In genomic region chr4:156033476-156034119, GRCm38 (mm10) we compare ENCODE assay signal across 8 mouse cellular contexts. TPM values are rescaled to one million over a fixed set of nuclear protein-coding genes. Genes with fewer than 3 reads are reported as not detected.
A peak's percentile ranks its signal among the peaks of the same experiment; 100 is the strongest.
DNase-seq lines count a peak whose midpoint lies in the region; ATAC-seq and TF ChIP-seq lines count a peak whose summit lies in the region.

No protein-coding gene starts in this region.

- WGBS in heart, adult 2 months, result 32% methylated on average over 6 of the region's 6 CpGs
- WGBS in heart, embryonic 11.5 days (ENCODE audit: insufficient replicate concordance), result 46% methylated on average over 6 of the region's 6 CpGs
- WGBS in lung, postnatal 0 days, result 35% methylated on average over 6 of the region's 6 CpGs
- 35% methylated on average over 6 of the region's 6 CpGs for WGBS in stomach, postnatal 0 days

- H3K4me1 ChIP-seq in heart, adult 2 months (ENCODE audit: control insufficient read depth, insufficient read depth, low read length), result peaks cover 14% of the 10 kb centered on the region
- H3K4me1 ChIP-seq in heart, embryonic 11.5 days (ENCODE audit: control insufficient read depth, insufficient read depth, low read length), result peaks cover 15% of the 10 kb centered on the region
- H3K4me1 ChIP-seq in lung, postnatal 0 days (ENCODE audit: insufficient read depth, low read depth, low read length), result peaks cover 17% of the 10 kb centered on the region
- H3K4me1 ChIP-seq in stomach, postnatal 0 days (replicated peaks; ENCODE audit: control insufficient read depth, insufficient read depth), result peaks cover 10% of the 10 kb centered on the region

- peak; percentile 79 for TF ChIP-seq CTCF in heart, adult 2 months (IDR thresholded peaks at IDR 0.05)
- peak; percentile 82 for TF ChIP-seq CTCF in lung, postnatal 0 days (IDR thresholded peaks at IDR 0.05)
- TF ChIP-seq CTCF in stomach, postnatal 0 days (IDR thresholded peaks at IDR 0.05; ENCODE audit: low read depth), result peak; percentile 79

- H3K79me2 ChIP-seq in heart, adult 2 months (replicated peaks; ENCODE audit: control insufficient read depth, insufficient read depth, low read length), result no peaks in the 10 kb centered on the region

- H3K27ac ChIP-seq in heart, adult 2 months, result no peak overlapping the region
- H3K27ac ChIP-seq in heart, embryonic 11.5 days (ENCODE audit: low read depth, low read length), result no peak overlapping the region
- no peak overlapping the region for H3K27ac ChIP-seq in lung, postnatal 0 days (ENCODE audit: low read length)
- H3K27ac ChIP-seq in stomach, postnatal 0 days (replicated peaks), result no peak overlapping the region

- peaks cover 2% of the 10 kb centered on the region; the same call in 1 of the 2 replicates for H3K27me3 ChIP-seq in heart, adult 2 months (ENCODE audit: control insufficient read depth, insufficient read depth, low read length)
- peaks cover 29% of the 10 kb centered on the region for H3K27me3 ChIP-seq in heart, embryonic 11.5 days (ENCODE audit: control insufficient read depth, insufficient read depth, low read length)
- peaks cover 4% of the 10 kb centered on the region; the same call in 1 of the 2 replicates for H3K27me3 ChIP-seq in lung, postnatal 0 days (replicated peaks; ENCODE audit: insufficient read depth, low read length)
- no peaks in the 10 kb centered on the region for H3K27me3 ChIP-seq in stomach, postnatal 0 days (ENCODE audit: control insufficient read depth, insufficient read depth, low read length)

- 0 out of 2 replicates have a peak, but pooled peaks have one; percentile 17 for TF ChIP-seq EP300 in heart, adult 2 months (IDR thresholded peaks at IDR 0.05; ENCODE audit: insufficient read depth, low read depth, low read length)
- no peak for TF ChIP-seq EP300 in lung, postnatal 0 days (IDR thresholded peaks at IDR 0.05)
- TF ChIP-seq EP300 in stomach, postnatal 0 days (optimal IDR thresholded peaks at IDR 0.05), result no peak

- H3K36me3 ChIP-seq in heart, adult 2 months (ENCODE audit: control insufficient read depth, insufficient read depth, low read length), result no peaks in the 10 kb centered on the region
- H3K36me3 ChIP-seq in heart, embryonic 11.5 days (ENCODE audit: control insufficient read depth, insufficient read depth, low read length), result no peaks in the 10 kb centered on the region
- no peaks in the 10 kb centered on the region for H3K36me3 ChIP-seq in lung, postnatal 0 days (ENCODE audit: insufficient read depth, low read length)
- no peaks in the 10 kb centered on the region for H3K36me3 ChIP-seq in stomach, postnatal 0 days (ENCODE audit: control insufficient read depth, insufficient read depth, low read length)

- intact Hi-C loops in heart, adult 2 months (cut with DNase I), result loop anchor here (2.0 to 5.0 kb wide), 2 partner anchors 41 to 75 kb away; partner anchors contain the start of genes B3galt6 and Sdf4

- no peak overlapping the region for H3K4me2 ChIP-seq in heart, embryonic 11.5 days
- H3K4me2 ChIP-seq in lung, postnatal 0 days (replicated peaks; ENCODE audit: low read depth, low read length), result no peak overlapping the region
- H3K4me2 ChIP-seq in stomach, postnatal 0 days (replicated peaks; ENCODE audit: low read depth), result no peak overlapping the region

- H3K4me3 ChIP-seq in heart, adult 2 months, result no peak overlapping the region
- no peak overlapping the region for H3K4me3 ChIP-seq in heart, embryonic 11.5 days (ENCODE audit: low read depth, low read length)
- H3K4me3 ChIP-seq in lung, postnatal 0 days (ENCODE audit: low read depth, low read length), result no peak overlapping the region
- H3K4me3 ChIP-seq in stomach, postnatal 0 days (ENCODE audit: low read depth, low read length), result no peak overlapping the region

- TF ChIP-seq POLR2A in heart, adult 2 months (IDR thresholded peaks at IDR 0.05; ENCODE audit: insufficient read depth, low read depth, low read length), result no peak

- no peak for ATAC-seq in heart, embryonic 11.5 days (replicated peaks; ENCODE audit: insufficient number of reproducible peaks, low FRiP score, low TSS enrichment)
- ATAC-seq in CD4-positive, CD25-positive, alpha-beta regulatory T cell, adult 4 months, result peak; percentile 59
- ATAC-seq in lung, postnatal 0 days, result peak; percentile 34; the same call in 1 of the 2 replicates
- 0 out of 2 replicates have a peak, but pooled peaks have one; percentile 24 for ATAC-seq in stomach, postnatal 0 days (ENCODE audit: low FRiP score, low TSS enrichment)

- H3K9me3 ChIP-seq in heart, embryonic 11.5 days (replicated peaks; ENCODE audit: control insufficient read depth, low read length), result no peaks in the 10 kb centered on the region
- no peaks in the 10 kb centered on the region for H3K9me3 ChIP-seq in lung, postnatal 0 days (ENCODE audit: low read length)
- no peaks in the 10 kb centered on the region for H3K9me3 ChIP-seq in stomach, postnatal 0 days (ENCODE audit: control insufficient read depth, low read length)

- DNase-seq in heart, adult 2 months, result peak; percentile 42 to 57
- peak; percentile 45 for DNase-seq in c-Kit-positive CD71-negative TER-119-negative erythroid progenitor cells, embryonic 14.5 days (ENCODE audit: low read depth)
- DNase-seq in gastrocnemius, postnatal 10 days, result peak; percentile 45
- peak; percentile 83 for DNase-seq in lung, postnatal 0 days (ENCODE audit: low spot score)
- peak; percentile 47 for DNase-seq in stomach, postnatal 0 days (ENCODE audit: low spot score)
- DNase-seq in ovary, adult 18-20 months (ENCODE audit: low spot score), result no peak

- H3K9ac ChIP-seq in heart, adult 2 months (ENCODE audit: low read depth, low read length), result no peak overlapping the region
- H3K9ac ChIP-seq in heart, embryonic 11.5 days (ENCODE audit: low read depth, low read length), result no peak overlapping the region
- H3K9ac ChIP-seq in lung, postnatal 0 days (replicated peaks; ENCODE audit: low read depth), result no peak overlapping the region
- no peak overlapping the region for H3K9ac ChIP-seq in stomach, postnatal 0 days (ENCODE audit: low read length)

RNA-seq across cellular contexts. Expression of gene Tnfrsf18, which starts 7.6 kb away (rescaled TPM):
- under 1 TPM in 1 of 2 experiments, not detected in 1; 0.31 TPM for total RNA-seq in heart, adult 2 months (2021)
- polyA plus RNA-seq in heart, adult 2 months (2012; rRNA removed), result 0.80 and 0.82 TPM in 2 replicates
- polyA plus RNA-seq in heart, embryonic 11.5 days (2014; fragmentation: Nextera tagmentation; extraction: Ambion mirVana), result 1.3 and 1.7 TPM in 2 replicates
- polyA plus RNA-seq in CD4-positive, CD25-positive, alpha-beta regulatory T cell, adult 4 months (2017; shearing (Covaris generic)), result 100 to 1,000 TPM; 745 to 823 TPM
- under 1 TPM in 1 of 2 experiments, not detected in 1; 0.36 TPM for total RNA-seq in gastrocnemius, postnatal 10 days (2021)
- 1.6 and 1.9 TPM in 2 replicates for polyA plus RNA-seq in lung, postnatal 0 days (2015; fragmentation: Nextera tagmentation; extraction: Ambion mirVana)
- 2.2 and 3.3 TPM in 2 replicates for polyA plus RNA-seq in stomach, postnatal 0 days (2015; fragmentation: Nextera tagmentation; extraction: Ambion mirVana)

RNA-seq across cellular contexts. Expression of gene Tnfrsf4, which starts 20.0 kb away (rescaled TPM):
- total RNA-seq in heart, adult 2 months (2021), result not detected
- polyA plus RNA-seq in heart, adult 2 months (2012; rRNA removed), result 1.1 and 1.4 TPM in 2 replicates
- 0.21 and 0.37 TPM in 2 replicates for polyA plus RNA-seq in heart, embryonic 11.5 days (2014; fragmentation: Nextera tagmentation; extraction: Ambion mirVana)
- polyA plus RNA-seq in CD4-positive, CD25-positive, alpha-beta regulatory T cell, adult 4 months (2017; shearing (Covaris generic)), result 1,000 to 10,000 TPM; 1,065 to 1,393 TPM
- under 1 TPM; 0.31 to 0.93 TPM for total RNA-seq in gastrocnemius, postnatal 10 days (2021)
- polyA plus RNA-seq in lung, postnatal 0 days (2015; fragmentation: Nextera tagmentation; extraction: Ambion mirVana), result 4.9 and 5.2 TPM in 2 replicates
- polyA plus RNA-seq in stomach, postnatal 0 days (2015; fragmentation: Nextera tagmentation; extraction: Ambion mirVana), result 0.21 and 0.48 TPM in 2 replicates

RNA-seq across cellular contexts. Expression of gene Ttll10, which starts 25.6 kb away (rescaled TPM):
- total RNA-seq in heart, adult 2 months (2021), result not detected
- 0.32 and 1.1 TPM in 2 replicates for polyA plus RNA-seq in heart, adult 2 months (2012; rRNA removed)
- 0.36 TPM in 1 of 2 replicates, not detected in the other for polyA plus RNA-seq in heart, embryonic 11.5 days (2014; fragmentation: Nextera tagmentation; extraction: Ambion mirVana)
- under 1 TPM; 0.35 to 0.81 TPM for polyA plus RNA-seq in CD4-positive, CD25-positive, alpha-beta regulatory T cell, adult 4 months (2017; shearing (Covaris generic))
- total RNA-seq in gastrocnemius, postnatal 10 days (2021), result not detected
- 2.1 and 2.5 TPM in 2 replicates for polyA plus RNA-seq in lung, postnatal 0 days (2015; fragmentation: Nextera tagmentation; extraction: Ambion mirVana)
- 2.7 TPM in 2 replicates for polyA plus RNA-seq in stomach, postnatal 0 days (2015; fragmentation: Nextera tagmentation; extraction: Ambion mirVana)

RNA-seq across cellular contexts. Expression of gene Sdf4, which starts 40.9 kb away (rescaled TPM):
- 10 to 100 TPM; 79.2 to 91.0 TPM for total RNA-seq in heart, adult 2 months (2021)
- 23.7 and 37.1 TPM in 2 replicates for polyA plus RNA-seq in heart, adult 2 months (2012; rRNA removed)
- 138 and 147 TPM in 2 replicates for polyA plus RNA-seq in heart, embryonic 11.5 days (2014; fragmentation: Nextera tagmentation; extraction: Ambion mirVana)
- polyA plus RNA-seq in CD4-positive, CD25-positive, alpha-beta regulatory T cell, adult 4 months (2017; shearing (Covaris generic)), result 100 to 1,000 TPM; 528 to 589 TPM
- total RNA-seq in gastrocnemius, postnatal 10 days (2021), result 10 to 100 TPM; 87.9 to 96.0 TPM
- 155 and 166 TPM in 2 replicates for polyA plus RNA-seq in lung, postnatal 0 days (2015; fragmentation: Nextera tagmentation; extraction: Ambion mirVana)
- polyA plus RNA-seq in stomach, postnatal 0 days (2015; fragmentation: Nextera tagmentation; extraction: Ambion mirVana), result 129 and 137 TPM in 2 replicates

RNA-seq across cellular contexts. Expression of gene B3galt6, which starts 41.1 kb away (rescaled TPM):
- 1 to 10 TPM; 2.5 to 3.0 TPM for total RNA-seq in heart, adult 2 months (2021)
- polyA plus RNA-seq in heart, adult 2 months (2012; rRNA removed), result 2.7 and 3.6 TPM in 2 replicates
- 10.1 and 11.6 TPM in 2 replicates for polyA plus RNA-seq in heart, embryonic 11.5 days (2014; fragmentation: Nextera tagmentation; extraction: Ambion mirVana)
- 1 to 10 TPM in 1 of 2 experiments, under 1 TPM in 1; 0.92 to 1.3 TPM for polyA plus RNA-seq in CD4-positive, CD25-positive, alpha-beta regulatory T cell, adult 4 months (2017; shearing (Covaris generic))
- 1 to 10 TPM; 3.1 to 3.8 TPM for total RNA-seq in gastrocnemius, postnatal 10 days (2021)
- polyA plus RNA-seq in lung, postnatal 0 days (2015; fragmentation: Nextera tagmentation; extraction: Ambion mirVana), result 6.8 TPM in 2 replicates
- 9.0 and 9.4 TPM in 2 replicates for polyA plus RNA-seq in stomach, postnatal 0 days (2015; fragmentation: Nextera tagmentation; extraction: Ambion mirVana)

Comparison
In these comparisons a context has a peak if more than half of its experiments do, and no peak if none do; other contexts are left out.
1. RNA of gene Tnfrsf18, which starts 7.6 kb away (polyA plus RNA-seq): 745 to 823 TPM in CD4-positive, CD25-positive, alpha-beta regulatory T cell, adult 4 months; 2.2 to 3.3 TPM in stomach, postnatal 0 days, 1.3 to 1.7 TPM in heart, embryonic 11.5 days, 1.6 to 1.9 TPM in lung, postnatal 0 days and 0.80 to 0.82 TPM in heart, adult 2 months; every median in the first group is over 100 times any median in the second.
2. RNA of gene Tnfrsf4, which starts 20.0 kb away (polyA plus RNA-seq): 1,065 to 1,393 TPM in CD4-positive, CD25-positive, alpha-beta regulatory T cell, adult 4 months; 4.9 to 5.2 TPM in lung, postnatal 0 days, 1.1 to 1.4 TPM in heart, adult 2 months, 0.21 to 0.37 TPM in heart, embryonic 11.5 days and 0.21 to 0.48 TPM in stomach, postnatal 0 days; every median in the first group is over 100 times any median in the second.
3. Peak in every context shown above with its lines, with median percentiles within 50 percentile points of each other: CTCF ChIP-seq.